Mouse (Mus musculus): ENCODE results near the gene Bcl2l1. TPM values are rescaled to one million over a fixed set of nuclear protein-coding genes. Genes with fewer than 3 reads are reported as not detected.

Gene Bcl2l1
- polyA plus RNA-seq, 1 experiment, result 207 TPM

GRCm38 (mm10) chr2:152766387-152767123, 65.0 kb downstream of the Bcl2l1 start:
- 25% methylated on average over 25 of the region's 25 CpGs for WGBS
- Histone ChIP-seq H3K36me3 (ENCODE audit: control insufficient read depth, insufficient read depth, low read length) (no peaks in the 10 kb centered on the region), H3K27ac (ENCODE audit: control insufficient read depth, insufficient read depth, low read length) (no peak overlapping the region), H3K27me3 (ENCODE audit: control insufficient read depth, insufficient read depth, low read length) (no peaks in the 10 kb centered on the region), H3K4me1 (replicated peaks; ENCODE audit: control insufficient read depth, insufficient read depth, low read length) (peaks cover 31% of the 10 kb centered on the region), H3K4me3 (ENCODE audit: control insufficient read depth, insufficient read depth, low read length) (no peak overlapping the region)
- no peak for TF ChIP-seq POLR2A (IDR thresholded peaks at IDR 0.05; ENCODE audit: control insufficient read depth, extremely low read depth, insufficient read depth, low read length, poor library complexity)
- peak; percentile 96 for TF ChIP-seq CTCF (IDR thresholded peaks at IDR 0.05; ENCODE audit: borderline replicate concordance, control insufficient read depth, extremely low read depth, insufficient read depth, low read length, poor library complexity)
- DNase-seq, result peak; percentile 95

GRCm38 (mm10) chr2:152765045-152765674, 66.4 kb downstream of the Bcl2l1 start:
- Histone ChIP-seq H3K27ac (ENCODE audit: control insufficient read depth, insufficient read depth, low read length) (no peak overlapping the region), H3K4me1 (replicated peaks; ENCODE audit: control insufficient read depth, insufficient read depth, low read length) (peaks cover 29% of the 10 kb centered on the region)
- WGBS, result 88% methylated on average over 7 of the region's 7 CpGs

DNA sequence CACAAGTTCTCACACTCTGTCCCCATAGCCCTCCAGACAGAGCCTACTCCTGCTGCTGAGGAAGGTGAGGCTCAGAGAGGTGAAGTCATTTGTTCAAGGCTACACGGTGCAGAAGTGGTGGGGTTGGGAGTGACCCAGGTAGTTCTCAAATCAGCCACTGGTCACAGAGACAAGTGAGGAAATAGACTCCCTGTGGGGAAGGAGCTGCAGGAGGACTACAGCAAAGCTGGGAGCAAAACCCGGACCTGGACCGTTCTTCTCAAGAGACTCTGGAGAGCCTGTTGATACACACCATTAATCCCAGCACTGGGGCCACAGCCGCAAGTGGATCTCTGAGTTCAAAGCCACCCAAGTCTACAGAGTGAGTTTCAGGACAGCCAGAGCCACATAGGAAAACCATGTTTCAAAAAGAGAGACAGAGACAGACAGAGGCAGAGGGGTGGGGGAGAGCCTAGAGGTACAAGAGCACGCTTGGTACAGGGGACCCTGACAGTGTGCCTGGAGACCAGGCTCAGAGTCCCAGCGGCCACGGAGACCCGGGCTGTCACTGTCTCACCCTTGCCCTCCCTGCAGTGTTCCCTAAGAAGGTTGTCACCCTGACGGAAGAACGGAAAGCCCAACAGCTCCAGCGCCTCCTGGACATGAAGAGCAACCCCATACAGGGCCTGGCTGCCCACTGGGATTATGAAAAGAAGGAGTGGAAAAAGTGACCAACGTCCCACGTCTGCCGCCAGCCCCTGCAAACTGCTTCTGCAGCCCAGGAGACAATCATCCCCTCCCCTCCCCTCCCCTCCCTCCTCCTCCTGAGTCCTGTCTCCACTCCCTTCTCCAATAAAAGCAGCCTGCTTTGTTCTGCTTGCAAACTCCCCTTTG, 67.1 kb downstream of the Bcl2l1 start:
- Histone ChIP-seq H3K27me3 (ENCODE audit: control insufficient read depth, insufficient read depth, low read length) (no peaks in the 10 kb centered on the region), H3K27ac (ENCODE audit: control insufficient read depth, insufficient read depth, low read length) (no peak overlapping the region), H3K4me1 (replicated peaks; ENCODE audit: control insufficient read depth, insufficient read depth, low read length) (peaks cover 25% of the 10 kb centered on the region), H3K4me3 (ENCODE audit: control insufficient read depth, insufficient read depth, low read length) (no peak overlapping the region), H3K36me3 (ENCODE audit: control insufficient read depth, insufficient read depth, low read length) (no peaks in the 10 kb centered on the region)
- TF ChIP-seq POLR2A (IDR thresholded peaks at IDR 0.05; ENCODE audit: control insufficient read depth, extremely low read depth, insufficient read depth, low read length, poor library complexity), result no peak
- TF ChIP-seq CTCF (IDR thresholded peaks at IDR 0.05; ENCODE audit: borderline replicate concordance, control insufficient read depth, extremely low read depth, insufficient read depth, low read length, poor library complexity), result no peak
- no peak for DNase-seq
- WGBS, result 85% methylated on average over 14 of the region's 14 CpGs

More at GRCm38 (mm10) chr2:152765045-152765674, 66.4 kb downstream of the Bcl2l1 start:
- no peak for DNase-seq
- H3K27me3 ChIP-seq (ENCODE audit: control insufficient read depth, insufficient read depth, low read length), result no peaks in the 10 kb centered on the region
- no peaks in the 10 kb centered on the region for H3K36me3 ChIP-seq (ENCODE audit: control insufficient read depth, insufficient read depth, low read length)
- TF ChIP-seq POLR2A (IDR thresholded peaks at IDR 0.05; ENCODE audit: control insufficient read depth, extremely low read depth, insufficient read depth, low read length, poor library complexity) (no peak), CTCF (IDR thresholded peaks at IDR 0.05; ENCODE audit: borderline replicate concordance, control insufficient read depth, extremely low read depth, insufficient read depth, low read length, poor library complexity) (no peak)
- no peak overlapping the region for H3K4me3 ChIP-seq (ENCODE audit: control insufficient read depth, insufficient read depth, low read length)

DNA sequence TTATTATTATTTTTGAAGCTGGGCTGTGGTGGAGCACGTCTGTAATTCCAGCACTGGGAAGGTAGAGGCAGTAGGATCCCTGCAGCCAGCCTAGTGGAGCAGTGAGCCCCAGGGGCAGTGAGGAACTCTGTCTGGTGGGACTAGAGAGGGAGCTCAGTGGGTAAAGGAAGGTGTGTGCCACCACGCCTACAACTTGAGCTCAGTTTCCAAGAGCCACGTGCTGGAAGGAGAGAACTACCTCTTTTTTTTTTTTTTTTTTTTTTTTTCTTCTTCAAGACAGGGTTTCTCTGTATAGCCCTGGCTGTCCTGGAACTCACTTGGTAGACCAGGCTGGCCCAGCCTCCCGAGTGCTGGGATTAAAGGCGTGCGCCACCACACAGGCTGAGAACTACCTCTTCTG, 68.2 kb downstream of the Bcl2l1 start:
- H3K27me3 ChIP-seq (ENCODE audit: control insufficient read depth, insufficient read depth, low read length), result no peaks in the 10 kb centered on the region
- DNase-seq, result no peak
- H3K4me3 ChIP-seq (ENCODE audit: control insufficient read depth, insufficient read depth, low read length), result no peak overlapping the region
- WGBS, result 76% methylated on average over 6 of the region's 6 CpGs
- peaks cover 25% of the 10 kb centered on the region for H3K4me1 ChIP-seq (replicated peaks; ENCODE audit: control insufficient read depth, insufficient read depth, low read length)
- no peaks in the 10 kb centered on the region for H3K36me3 ChIP-seq (ENCODE audit: control insufficient read depth, insufficient read depth, low read length)
- H3K27ac ChIP-seq (ENCODE audit: control insufficient read depth, insufficient read depth, low read length), result no peak overlapping the region
- no peak for TF ChIP-seq POLR2A (IDR thresholded peaks at IDR 0.05; ENCODE audit: control insufficient read depth, extremely low read depth, insufficient read depth, low read length, poor library complexity)
- TF ChIP-seq CTCF (IDR thresholded peaks at IDR 0.05; ENCODE audit: borderline replicate concordance, control insufficient read depth, extremely low read depth, insufficient read depth, low read length, poor library complexity), result no peak

DNA sequence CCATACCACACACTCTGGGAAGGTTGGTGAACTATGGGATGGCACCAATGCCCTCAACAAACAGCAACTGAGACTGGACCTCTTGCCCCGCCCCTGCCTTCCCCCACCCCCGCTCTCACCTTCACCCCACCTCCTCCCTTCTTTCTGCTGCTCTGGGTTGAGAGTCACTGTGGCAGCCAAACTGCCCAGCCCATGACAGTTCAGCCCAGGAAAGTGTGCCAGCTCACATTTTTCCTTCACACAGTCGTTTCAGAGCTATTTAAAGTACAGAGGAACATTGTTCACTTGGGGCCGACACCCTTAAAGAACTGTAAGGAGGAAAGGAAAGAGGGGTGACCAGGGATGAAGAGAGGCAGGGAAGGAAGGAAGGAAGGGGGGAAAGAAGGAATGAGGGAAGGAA, 73.2 kb downstream of the Bcl2l1 start:
- no peak for DNase-seq
- TF ChIP-seq CTCF (IDR thresholded peaks at IDR 0.05; ENCODE audit: borderline replicate concordance, control insufficient read depth, extremely low read depth, insufficient read depth, low read length, poor library complexity), result no peak
- H3K4me1 ChIP-seq (replicated peaks; ENCODE audit: control insufficient read depth, insufficient read depth, low read length), result peaks cover 12% of the 10 kb centered on the region
- H3K27me3 ChIP-seq (ENCODE audit: control insufficient read depth, insufficient read depth, low read length), result no peaks in the 10 kb centered on the region
- no peak overlapping the region for H3K27ac ChIP-seq (ENCODE audit: control insufficient read depth, insufficient read depth, low read length)
- H3K36me3 ChIP-seq (ENCODE audit: control insufficient read depth, insufficient read depth, low read length), result no peaks in the 10 kb centered on the region
- no peak overlapping the region for H3K4me3 ChIP-seq (ENCODE audit: control insufficient read depth, insufficient read depth, low read length)
- WGBS, result 62% methylated on average over 4 of the region's 4 CpGs

DNA sequence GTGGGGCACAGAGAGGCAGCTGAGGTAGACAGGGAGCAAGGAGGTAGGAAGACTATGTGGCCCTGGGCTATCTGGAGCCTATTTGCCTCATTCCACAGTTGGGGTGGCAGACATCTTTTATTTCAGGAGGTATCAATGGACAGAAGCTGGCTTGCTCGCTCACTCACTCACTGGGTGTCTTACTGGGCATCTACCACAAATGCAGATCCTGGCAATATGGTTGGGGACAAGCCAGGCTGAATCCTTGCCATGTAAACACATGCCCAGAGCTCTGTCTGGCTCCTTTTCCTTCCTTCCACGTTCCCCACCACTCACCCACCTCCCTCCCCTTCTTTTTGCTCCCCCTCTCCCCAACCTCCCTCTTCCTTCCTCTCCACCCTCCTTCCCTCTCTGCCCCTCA, 74.0 kb downstream of the Bcl2l1 start:
- TF ChIP-seq POLR2A (IDR thresholded peaks at IDR 0.05; ENCODE audit: control insufficient read depth, extremely low read depth, insufficient read depth, low read length, poor library complexity) (no peak), CTCF (IDR thresholded peaks at IDR 0.05; ENCODE audit: borderline replicate concordance, control insufficient read depth, extremely low read depth, insufficient read depth, low read length, poor library complexity) (no peak)
- no peak for DNase-seq
- 59% methylated on average over 2 of the region's 2 CpGs for WGBS

More for the DNA sequence above, 74.0 kb downstream of the Bcl2l1 start:
- peaks cover 12% of the 10 kb centered on the region for H3K4me1 ChIP-seq (replicated peaks; ENCODE audit: control insufficient read depth, insufficient read depth, low read length)
- no peaks in the 10 kb centered on the region for H3K36me3 ChIP-seq (ENCODE audit: control insufficient read depth, insufficient read depth, low read length)
- H3K27ac ChIP-seq (ENCODE audit: control insufficient read depth, insufficient read depth, low read length), result no peak overlapping the region
- H3K27me3 ChIP-seq (ENCODE audit: control insufficient read depth, insufficient read depth, low read length), result no peaks in the 10 kb centered on the region
- H3K4me3 ChIP-seq (ENCODE audit: control insufficient read depth, insufficient read depth, low read length), result no peak overlapping the region
